Comparison of ENCODE assay signal across 28 mouse cellular contexts in genomic region chr11:67221803-67222202, GRCm38 (mm10). TPM values are rescaled to one million over a fixed set of nuclear protein-coding genes. Genes with fewer than 3 reads are reported as not detected.
DNase-seq lines count a peak whose midpoint lies in the region; ATAC-seq lines count a peak whose summit lies in the region.
"Had no signal": no experiment of that assay in that cellular context is flagged by ENCODE, and none has a peak within 500 bp of the region (broad histone marks: within the 10 kb centered on the region; RNA-seq: fewer than 3 reads in every experiment).

No protein-coding gene starts in this region.

- peak; percentile 45 for DNase-seq in layer of hippocampus, adult 9-11 months
- no peak for DNase-seq in layer of hippocampus, postnatal 25 days (ENCODE audit: extremely low spot score in 1 of 2, low spot score in 1 of 2)
- peak; percentile 18 to 50 for DNase-seq in right cerebral cortex, adult 2 months (ENCODE audit: low spot score in 2 of 2)
- no peak for DNase-seq in right cerebral cortex, postnatal 10 days (ENCODE audit: low spot score in 2 of 2)
- peak; percentile 27 for DNase-seq in telencephalon, adult 2 months (ENCODE audit: low read depth, low spot score)
- DNase-seq: adrenal gland, adult 8-10 months; adrenal gland, postnatal 25 days; cerebellum, adult 18-20 months; cerebellum, adult 9-10 months; cerebellum, postnatal 14 days; gastrocnemius, postnatal 25 days; heart, adult 18-20 months; heart, postnatal 10 days; heart, postnatal 36 days had no signal

- H3K27me3 ChIP-seq in neural tube, embryonic 15.5 days (replicated peaks), result no peaks in the 10 kb centered on the region
- H3K27me3 ChIP-seq: forebrain, embryonic 13.5 days; heart, embryonic 12.5 days; heart, embryonic 15.5 days; hindbrain, embryonic 13.5 days had no signal

- no peak overlapping the region for H3K27ac ChIP-seq in neural tube, embryonic 15.5 days (replicated peaks)
- H3K27ac ChIP-seq: forebrain, embryonic 10.5 days; forebrain, embryonic 13.5 days; heart, embryonic 15.5 days; hindbrain, embryonic 10.5 days; hindbrain, embryonic 13.5 days had no signal

- no peaks in the 10 kb centered on the region for H3K36me3 ChIP-seq in neural tube, embryonic 15.5 days
- H3K36me3 ChIP-seq: forebrain, embryonic 10.5 days; heart, embryonic 12.5 days; heart, embryonic 15.5 days; hindbrain, embryonic 10.5 days; hindbrain, embryonic 13.5 days had no signal

- 94% methylated on average over 8 of the region's 8 CpGs for WGBS in neural tube, embryonic 15.5 days

- H3K9ac ChIP-seq in neural tube, embryonic 15.5 days (replicated peaks), result no peak overlapping the region
- H3K9ac ChIP-seq: forebrain, embryonic 13.5 days; heart, embryonic 12.5 days; heart, embryonic 15.5 days; hindbrain, embryonic 13.5 days had no signal

- no peak overlapping the region for H3K4me3 ChIP-seq in neural tube, embryonic 15.5 days (replicated peaks)
- H3K4me3 ChIP-seq: forebrain, embryonic 10.5 days; forebrain, embryonic 13.5 days; heart, embryonic 12.5 days; heart, embryonic 15.5 days; hindbrain, embryonic 10.5 days; hindbrain, embryonic 13.5 days had no signal

- H3K4me2 ChIP-seq in neural tube, embryonic 15.5 days, result no peak overlapping the region
- H3K4me2 ChIP-seq: forebrain, embryonic 13.5 days; heart, embryonic 12.5 days; heart, embryonic 15.5 days; hindbrain, embryonic 13.5 days had no signal

- ATAC-seq in neural tube, embryonic 15.5 days (ENCODE audit: low FRiP score), result no peak
- ATAC-seq: activated CD4-positive, CD25-positive, alpha-beta regulatory T cell, adult 4 months; CD4-positive, CD25-positive, alpha-beta regulatory T cell, adult 4 months; forebrain, embryonic 13.5 days; forebrain, embryonic 16.5 days; hindbrain, embryonic 16.5 days had no signal

- H3K4me1 ChIP-seq in neural tube, embryonic 15.5 days, result no peaks in the 10 kb centered on the region
- H3K4me1 ChIP-seq: forebrain, embryonic 10.5 days; forebrain, embryonic 13.5 days; heart, embryonic 12.5 days; heart, embryonic 15.5 days; hindbrain, embryonic 10.5 days; hindbrain, embryonic 13.5 days had no signal

- no peaks in the 10 kb centered on the region for H3K9me3 ChIP-seq in neural tube, embryonic 15.5 days (replicated peaks)
- H3K9me3 ChIP-seq: forebrain, embryonic 10.5 days; forebrain, embryonic 13.5 days; heart, embryonic 12.5 days; heart, embryonic 15.5 days; hindbrain, embryonic 10.5 days; hindbrain, embryonic 13.5 days had no signal

RNA-seq across cellular contexts. Expression of gene Myh4, which starts 16.0 kb away (rescaled TPM):
- under 1 TPM; 0.10 to 0.28 TPM for total RNA-seq in layer of hippocampus, postnatal 25 days (2021)
- not detected in 2 replicates for polyA plus RNA-seq in neural tube, embryonic 15.5 days (2015; fragmentation: Nextera tagmentation; extraction: Ambion mirVana)
- total RNA-seq: adrenal gland, adult 8-10 months; adrenal gland, postnatal 25 days; heart, adult 18-20 months; heart, postnatal 10 days; MEL had no signal
- polyA plus RNA-seq: C2C12; CD4-positive, CD25-positive, alpha-beta regulatory T cell, adult 4 months; forebrain, embryonic 10.5 days; forebrain, embryonic 13.5 days; heart, embryonic 12.5 days; heart, embryonic 15.5 days; hindbrain, embryonic 10.5 days; hindbrain, embryonic 13.5 days had no signal

RNA-seq across cellular contexts. Expression of gene Myh1, which starts 22.0 kb away (rescaled TPM):
- total RNA-seq in layer of hippocampus, postnatal 25 days (2021), result under 1 TPM; 0.07 to 0.12 TPM
- 0.09 and 0.10 TPM in 2 replicates for polyA plus RNA-seq in neural tube, embryonic 15.5 days (2015; fragmentation: Nextera tagmentation; extraction: Ambion mirVana)
- total RNA-seq: heart, adult 18-20 months; heart, postnatal 36 days; MEL had no signal
- polyA plus RNA-seq: activated CD4-positive, CD25-positive, alpha-beta regulatory T cell, adult 4 months; CD4-positive, CD25-positive, alpha-beta regulatory T cell, adult 4 months; forebrain, embryonic 10.5 days; forebrain, embryonic 16.5 days; hindbrain, embryonic 10.5 days had no signal

RNA-seq across cellular contexts. Expression of gene Myh2, which starts 51.0 kb away (rescaled TPM):
- total RNA-seq in layer of hippocampus, postnatal 25 days (2021), result under 1 TPM; 0.16 to 0.17 TPM
- polyA plus RNA-seq in neural tube, embryonic 15.5 days (2015; fragmentation: Nextera tagmentation; extraction: Ambion mirVana), result 0.20 and 0.22 TPM in 2 replicates
- total RNA-seq: adrenal gland, adult 8-10 months; adrenal gland, postnatal 25 days; heart, adult 18-20 months; heart, postnatal 10 days; heart, postnatal 36 days; MEL had no signal
- polyA plus RNA-seq: activated CD4-positive, CD25-positive, alpha-beta regulatory T cell, adult 4 months; C2C12; CD4-positive, CD25-positive, alpha-beta regulatory T cell, adult 4 months; embryonic facial prominence, embryonic 11.5 days; forebrain, embryonic 10.5 days; forebrain, embryonic 13.5 days; heart, embryonic 12.5 days; hindbrain, embryonic 10.5 days had no signal

RNA-seq across cellular contexts. Expression of gene Myh8, which starts 55.1 kb away (rescaled TPM):
- total RNA-seq in layer of hippocampus, postnatal 25 days (2021), result 1 to 10 TPM; 1.3 to 1.4 TPM
- polyA plus RNA-seq in neural tube, embryonic 15.5 days (2015; fragmentation: Nextera tagmentation; extraction: Ambion mirVana), result 3.1 and 6.1 TPM in 2 replicates
- total RNA-seq: adrenal gland, adult 8-10 months; adrenal gland, postnatal 25 days; MEL had no signal
- polyA plus RNA-seq: C2C12; CD4-positive, CD25-positive, alpha-beta regulatory T cell, adult 4 months; forebrain, embryonic 10.5 days had no signal

Comparison
In these comparisons a context has a peak if more than half of its experiments do, and no peak if none do; other contexts are left out.
1. DNase-seq: peak in layer of hippocampus, adult 9-11 months (single experiment), right cerebral cortex, adult 2 months (2 of 2) and telencephalon, adult 2 months (single experiment); none in layer of hippocampus, postnatal 25 days (0 of 2) and right cerebral cortex, postnatal 10 days (0 of 2).